Mouse (Mus musculus) neural tube, embryonic 15.5 days (tissue): ENCODE data around the gene Tmem43. TPM values are rescaled to one million over a fixed set of nuclear protein-coding genes. Genes with fewer than 3 reads are reported as not detected.

Experiments
- ATAC-seq: fragments of 200-750 bp; cut with Nextera tagmentation; 2 replicates; pipeline ENCODE4 v1.8.0; 2017; ENCODE audit warnings: mild to moderate bottlenecking, moderate TSS enrichment, moderate library complexity; ENCODE audit not compliant: low FRiP score
- H3K27ac ChIP-seq: fragments of 300-500 bp; sonication (generic); replicated peaks from 2 replicates; pipeline ENCODE4 v1.5.1; 2015; ENCODE audit warnings: mild to moderate bottlenecking, inconsistent platforms
- H3K27me3 ChIP-seq: fragments of 300-500 bp; sonication (generic); replicated peaks from 2 replicates; pipeline ENCODE4 v1.6.1; 2015; ENCODE audit warnings: inconsistent platforms
- H3K36me3 ChIP-seq: fragments of 300-500 bp; sonication (generic); 2 replicates; pipeline ENCODE4 v1.6.1; 2015; ENCODE audit warnings: inconsistent platforms
- H3K4me1 ChIP-seq: fragments of 300-500 bp; sonication (generic); 2 replicates; pipeline ENCODE4 v1.6.1; 2015; ENCODE audit warnings: inconsistent platforms
- H3K4me2 ChIP-seq: fragments of 300-500 bp; sonication (generic); 2 replicates; pipeline ENCODE4 v1.6.1; 2015; ENCODE audit warnings: inconsistent platforms, mild to moderate bottlenecking, moderate library complexity
- H3K4me3 ChIP-seq: fragments of 300-500 bp; sonication (generic); replicated peaks from 2 replicates; pipeline ENCODE4 v1.5.1; 2015; ENCODE audit warnings: mild to moderate bottlenecking, inconsistent platforms
- H3K9ac ChIP-seq: fragments of 300-500 bp; sonication (generic); replicated peaks from 2 replicates; pipeline ENCODE4 v1.6.1; 2015; ENCODE audit warnings: mild to moderate bottlenecking, inconsistent platforms
- H3K9me3 ChIP-seq: fragments of 300-500 bp; sonication (generic); replicated peaks from 2 replicates; pipeline ENCODE4 v1.6.1; 2016; ENCODE audit warnings: inconsistent platforms
- WGBS: fragments of 180-500 bp; shearing (Covaris S2); methylation state at CpG from one replicate; pipeline ENCODE4 v1.1.7; 2015; ENCODE audit warnings: mixed read lengths; 5-methylcytosine and 5-hydroxymethylcytosine counted together
- polyA plus RNA-seq: library from polyadenylated mRNA; unstranded; fragments of >200 nt; fragmentation: Nextera tagmentation; extraction: Ambion mirVana; gene quantifications from 2 replicates; pipeline ENCODE4 v1.2.1, GENCODE M21; 2015

Tmem43 gene
- 41.8 and 42.9 TPM in 2 replicates for polyA plus RNA-seq

DNA sequence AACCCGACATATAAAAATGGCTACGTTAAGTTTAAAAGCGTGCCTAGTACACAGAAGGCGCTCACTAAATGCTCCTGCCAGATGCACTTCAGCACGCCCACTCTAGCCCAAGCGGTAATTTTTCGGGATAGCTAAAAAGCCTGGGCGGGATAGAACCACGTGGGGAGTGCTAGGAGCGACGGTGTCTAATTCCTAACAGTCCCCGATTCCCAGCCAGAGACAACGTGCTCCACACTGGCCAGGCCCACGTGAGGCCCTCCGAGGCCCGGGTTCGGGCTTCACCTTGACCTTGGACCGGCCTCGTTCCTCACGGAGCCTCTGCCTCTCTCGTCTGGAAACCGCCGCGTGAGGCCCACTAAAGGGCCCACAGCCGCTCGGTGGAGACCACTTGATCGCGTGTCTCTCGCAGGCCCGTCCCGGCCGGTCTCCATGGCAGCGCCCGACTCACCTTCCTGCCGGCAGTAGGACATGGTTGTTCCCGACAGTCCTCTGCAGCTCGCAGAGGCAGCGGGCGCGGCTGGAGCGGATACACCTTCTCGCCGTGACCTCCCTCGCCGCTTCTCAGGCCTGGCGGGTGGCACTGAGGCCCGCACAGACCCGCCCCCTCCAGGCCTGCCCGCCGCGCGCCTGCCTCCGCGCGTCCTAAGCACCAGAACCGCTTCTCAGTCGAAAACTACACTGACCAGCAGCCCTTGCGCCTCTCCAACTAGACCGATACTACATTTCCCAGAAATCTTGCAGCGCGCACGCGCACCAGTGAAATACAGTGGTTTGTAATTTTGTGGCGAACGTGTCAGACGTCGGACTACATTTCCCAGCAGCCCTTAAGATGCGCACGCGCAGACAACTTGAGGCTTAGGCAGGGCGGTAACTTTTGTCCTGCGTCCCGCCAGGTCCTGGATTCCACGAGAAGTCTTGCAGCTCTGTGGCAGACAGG lies at the start of gene Tmem43, which contains the start of gene Chchd4:
Gene Tmem43, plus strand, starts transcription at position 836 of the 937 bp plus-strand sequence.
Gene Chchd4, minus strand, starts transcription at position 679 of the 937 bp plus-strand sequence.
- H3K27ac ChIP-seq: peak within 1 kb of the TSS; percentile 80
- H3K9me3 ChIP-seq: no peaks in the 10 kb centered on the region
- H3K36me3 ChIP-seq: peaks cover 13% of the 10 kb centered on the region
- H3K9ac ChIP-seq: peak within 1 kb of the TSS; percentile 74
- H3K4me3 ChIP-seq: peak within 1 kb of the TSS; percentile 63
- peak within 1 kb of the TSS; percentile 74 for H3K4me2 ChIP-seq
- peaks cover 34% of the 10 kb centered on the region for H3K4me1 ChIP-seq
- under 1% methylated on average over 74 of the region's 74 CpGs for WGBS
- peak; percentile 96 for ATAC-seq
- no peaks in the 10 kb centered on the region for H3K27me3 ChIP-seq

- H3K36me3 ChIP-seq: no peaks in the 10 kb centered on the region
- WGBS: 30% methylated on average over 4 of the region's 4 CpGs
Observed at GRCm38 (mm10) chr6:91424151-91424550, 49.4 kb upstream of the Tmem43 start.

GRCm38 (mm10) chr6:91440474-91441144 lies 32.9 kb upstream of the Tmem43 start:
- Histone ChIP-seq H3K27me3 (peaks cover 22% of the 10 kb centered on the region), H3K4me2 (peak overlapping the region; percentile 95), H3K9me3 (no peaks in the 10 kb centered on the region), H3K4me1 (peaks cover 11% of the 10 kb centered on the region), H3K9ac (peak overlapping the region; percentile 75), H3K36me3 (no peaks in the 10 kb centered on the region), H3K4me3 (peak overlapping the region; percentile 63), H3K27ac (peak overlapping the region; percentile 86)
- peak; percentile 94 for ATAC-seq
- WGBS: 2% methylated on average over 30 of the region's 30 CpGs

More at GRCm38 (mm10) chr6:91424151-91424550, 49.4 kb upstream of the Tmem43 start:
- ATAC-seq: no peak
- Histone ChIP-seq H3K4me1 (no peaks in the 10 kb centered on the region), H3K9me3 (no peaks in the 10 kb centered on the region), H3K4me3 (no peak overlapping the region), H3K27me3 (no peaks in the 10 kb centered on the region), H3K4me2 (no peak overlapping the region), H3K9ac (no peak overlapping the region), H3K27ac (no peak overlapping the region)

GRCm38 (mm10) chr6:91441145-91441662 lies 32.3 kb upstream of the Tmem43 start:
- Histone ChIP-seq H3K4me3 (peak overlapping the region; percentile 63), H3K4me2 (peak overlapping the region; percentile 95)
- 4% methylated on average over 19 of the region's 19 CpGs for WGBS

GRCm38 (mm10) chr6:91445316-91445715 lies 28.2 kb upstream of the Tmem43 start:
- WGBS: 87% methylated on average over 3 of the region's 3 CpGs
- no peaks in the 10 kb centered on the region for H3K36me3 ChIP-seq
- no peak for ATAC-seq

More at GRCm38 (mm10) chr6:91441145-91441662, 32.3 kb upstream of the Tmem43 start:
- Histone ChIP-seq H3K27me3 (peaks cover 19% of the 10 kb centered on the region), H3K36me3 (no peaks in the 10 kb centered on the region), H3K9me3 (no peaks in the 10 kb centered on the region), H3K9ac (peak overlapping the region; percentile 75), H3K27ac (peak overlapping the region; percentile 86), H3K4me1 (peaks cover 11% of the 10 kb centered on the region)
- peak; percentile 82 for ATAC-seq

DNA sequence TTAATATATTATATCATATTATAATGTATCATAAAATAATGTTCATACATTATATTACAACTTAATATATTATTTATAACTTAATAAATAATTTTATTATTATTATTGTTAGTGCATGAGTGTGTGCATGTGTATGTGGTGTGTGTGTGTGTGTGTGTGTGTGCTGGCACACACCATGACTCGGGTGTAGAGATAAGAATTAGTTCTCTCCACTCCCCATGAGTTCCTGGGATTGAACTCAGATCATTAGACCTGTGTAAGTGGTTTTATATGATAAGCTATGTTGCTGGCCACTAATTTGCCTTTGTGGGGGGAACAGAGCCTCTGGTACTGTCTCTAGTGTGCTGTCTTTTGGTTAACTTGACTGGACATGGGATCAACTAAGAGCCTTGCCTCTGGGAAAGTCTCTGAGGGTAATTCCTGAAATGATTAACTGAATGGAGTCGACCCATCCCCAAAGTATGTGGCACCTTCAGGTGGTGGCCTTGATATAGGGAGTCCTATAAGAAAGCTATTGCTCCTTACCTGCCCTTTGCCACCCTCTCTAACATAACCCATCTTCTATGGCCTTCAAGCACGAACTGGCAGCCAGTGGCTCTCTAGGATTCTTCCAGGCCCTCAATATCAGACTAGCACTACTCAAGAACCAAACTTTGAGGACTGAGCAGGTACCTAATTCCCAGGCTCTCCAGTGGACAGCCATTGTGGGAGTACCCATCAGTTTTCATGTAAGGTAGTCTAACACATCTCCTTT lies 23.9 kb upstream of the Tmem43 start:
- Histone ChIP-seq H3K4me1 (no peaks in the 10 kb centered on the region), H3K4me3 (no peak overlapping the region), H3K27me3 (peaks cover 16% of the 10 kb centered on the region; the same call in 1 of the 2 replicates), H3K9ac (no peak overlapping the region), H3K4me2 (no peak overlapping the region), H3K36me3 (no peaks in the 10 kb centered on the region), H3K9me3 (no peaks in the 10 kb centered on the region), H3K27ac (no peak overlapping the region)
- no peak for ATAC-seq
- 67% methylated on average over 3 of the region's 3 CpGs for WGBS

More at GRCm38 (mm10) chr6:91445316-91445715, 28.2 kb upstream of the Tmem43 start:
- peaks cover 10% of the 10 kb centered on the region for H3K4me1 ChIP-seq
- H3K9me3 ChIP-seq: no peaks in the 10 kb centered on the region
- H3K9ac ChIP-seq: no peak overlapping the region
- H3K4me3 ChIP-seq: no peak overlapping the region
- no peak overlapping the region for H3K4me2 ChIP-seq
- H3K27me3 ChIP-seq: peaks cover 16% of the 10 kb centered on the region; the same call in 1 of the 2 replicates
- no peak overlapping the region for H3K27ac ChIP-seq

DNA sequence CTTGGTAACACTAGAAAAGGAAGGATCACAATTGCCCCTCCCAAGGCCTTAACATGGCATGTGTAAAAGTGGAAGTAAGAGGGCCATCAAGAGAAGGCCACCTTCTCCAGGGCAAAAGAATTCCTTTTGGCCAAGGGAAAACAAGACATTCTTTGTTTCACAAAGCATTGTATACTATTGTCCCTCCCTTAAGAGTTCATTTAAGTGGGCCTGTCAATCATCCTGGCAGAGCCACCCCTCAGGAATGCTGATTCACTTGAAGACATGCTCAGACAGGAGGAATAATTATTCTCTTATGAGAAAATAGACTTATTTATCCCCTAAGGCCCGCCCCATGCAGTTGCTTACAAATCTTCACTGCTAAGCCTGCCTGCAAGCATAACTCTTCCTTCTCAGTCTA lies 21.4 kb upstream of the Tmem43 start:
- no peak for ATAC-seq
- no peaks in the 10 kb centered on the region for H3K9me3 ChIP-seq
- H3K36me3 ChIP-seq: no peaks in the 10 kb centered on the region
- H3K4me1 ChIP-seq: no peaks in the 10 kb centered on the region
- H3K4me3 ChIP-seq: no peak overlapping the region
- no peak overlapping the region for H3K9ac ChIP-seq
- no peak overlapping the region for H3K27ac ChIP-seq
- H3K27me3 ChIP-seq: peaks cover 12% of the 10 kb centered on the region; the same call in 1 of the 2 replicates
- WGBS: 62% methylated on average over 1 of the region's 1 CpGs
- no peak overlapping the region for H3K4me2 ChIP-seq

GRCm38 (mm10) chr6:91454546-91454945 lies 19.0 kb upstream of the Tmem43 start:
- Histone ChIP-seq H3K4me2 (no peak overlapping the region), H3K9me3 (no peaks in the 10 kb centered on the region), H3K27ac (no peak overlapping the region), H3K4me3 (no peak overlapping the region), H3K36me3 (no peaks in the 10 kb centered on the region), H3K27me3 (peaks cover 5% of the 10 kb centered on the region; the same call in 1 of the 2 replicates), H3K4me1 (no peaks in the 10 kb centered on the region), H3K9ac (no peak overlapping the region)
- WGBS: 71% methylated on average over 5 of the region's 5 CpGs
- ATAC-seq: no peak

- H3K9me3 ChIP-seq: no peaks in the 10 kb centered on the region
- ATAC-seq: no peak
- no peaks in the 10 kb centered on the region for H3K27me3 ChIP-seq
- H3K9ac ChIP-seq: no peak overlapping the region
- H3K4me2 ChIP-seq: no peak overlapping the region
- H3K4me1 ChIP-seq: no peaks in the 10 kb centered on the region
- peaks cover 24% of the 10 kb centered on the region for H3K36me3 ChIP-seq
- H3K4me3 ChIP-seq: no peak overlapping the region
- H3K27ac ChIP-seq: no peak overlapping the region
- 91% methylated on average over 1 of the region's 1 CpGs for WGBS
Observed at GRCm38 (mm10) chr6:91459471-91459870, 14.0 kb upstream of the Tmem43 start.

DNA sequence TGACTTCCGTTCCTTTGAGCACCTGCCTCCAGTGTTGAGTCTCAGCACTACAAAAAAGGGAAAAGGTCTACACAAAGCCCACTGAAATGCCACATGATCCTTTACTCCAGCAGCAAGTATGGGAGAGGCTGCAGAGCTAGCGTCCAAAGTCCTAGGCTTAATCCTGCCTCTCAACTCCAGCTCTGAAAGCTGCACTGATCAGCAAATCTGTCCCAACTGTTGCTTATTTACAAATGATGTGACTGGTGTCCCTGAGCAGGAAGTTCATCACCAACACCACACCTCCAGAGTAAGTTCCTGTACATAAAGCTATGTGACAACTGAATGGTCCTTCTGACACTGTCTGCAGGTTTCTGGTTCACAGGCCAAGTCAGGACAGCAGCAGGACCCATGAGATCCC lies 7.7 kb upstream of the Tmem43 start:
- 94% methylated on average over 2 of the region's 2 CpGs for WGBS
- peaks cover 4% of the 10 kb centered on the region; the same call in 1 of the 2 replicates for H3K4me1 ChIP-seq
- H3K4me3 ChIP-seq: no peak overlapping the region
- peaks cover 56% of the 10 kb centered on the region for H3K36me3 ChIP-seq
- H3K4me2 ChIP-seq: no peak overlapping the region
- no peaks in the 10 kb centered on the region for H3K27me3 ChIP-seq
- no peak overlapping the region for H3K27ac ChIP-seq
- ATAC-seq: no peak
- no peaks in the 10 kb centered on the region for H3K9me3 ChIP-seq
- no peak overlapping the region for H3K9ac ChIP-seq

- H3K4me1 ChIP-seq: peaks cover 10% of the 10 kb centered on the region
- no peaks in the 10 kb centered on the region for H3K27me3 ChIP-seq
- no peaks in the 10 kb centered on the region for H3K9me3 ChIP-seq
- no peak overlapping the region for H3K27ac ChIP-seq
- no peak overlapping the region for H3K4me3 ChIP-seq
- no peak overlapping the region for H3K4me2 ChIP-seq
- no peak for ATAC-seq
- 81% methylated on average over 1 of the region's 1 CpGs for WGBS
- H3K9ac ChIP-seq: no peak overlapping the region
- H3K36me3 ChIP-seq: peaks cover 52% of the 10 kb centered on the region
Observed at GRCm38 (mm10) chr6:91467106-91467505, 6.4 kb upstream of the Tmem43 start.
